Mouse (Mus musculus) lung, postnatal 10 days (tissue): ENCODE measurements at regions not wholly inside any gene's neighbourhood (a gene's known extent, or its start where the extent isn't known, plus 50 kb on each side); places are given as distances from the start of the nearest gene placed in this dataset.

Experiments used
- DNase-seq: peaks from one replicate; pipeline ENCODE4 v3.0.0; 2021

DNA sequence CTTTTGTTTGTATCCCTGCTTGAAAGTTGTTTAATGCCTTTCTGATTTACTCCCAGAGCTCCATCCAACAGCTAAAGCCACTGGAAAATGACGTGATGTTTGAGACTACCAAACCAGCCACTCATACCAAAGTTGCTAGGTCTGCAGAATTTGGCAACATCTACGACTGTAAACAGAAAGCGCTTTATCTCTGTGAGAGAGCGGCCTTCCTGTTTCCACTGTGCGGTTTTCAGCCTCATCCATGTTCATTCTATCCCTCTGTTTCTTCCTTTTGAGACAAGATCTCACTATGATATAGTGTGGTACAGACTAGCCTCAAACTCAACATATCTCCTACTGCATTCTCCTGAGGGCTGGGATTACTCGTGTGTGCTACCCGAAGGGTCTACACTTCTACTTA, 100.0 kb downstream of the Tmem30b start:
- DNase-seq: no peak

DNA sequence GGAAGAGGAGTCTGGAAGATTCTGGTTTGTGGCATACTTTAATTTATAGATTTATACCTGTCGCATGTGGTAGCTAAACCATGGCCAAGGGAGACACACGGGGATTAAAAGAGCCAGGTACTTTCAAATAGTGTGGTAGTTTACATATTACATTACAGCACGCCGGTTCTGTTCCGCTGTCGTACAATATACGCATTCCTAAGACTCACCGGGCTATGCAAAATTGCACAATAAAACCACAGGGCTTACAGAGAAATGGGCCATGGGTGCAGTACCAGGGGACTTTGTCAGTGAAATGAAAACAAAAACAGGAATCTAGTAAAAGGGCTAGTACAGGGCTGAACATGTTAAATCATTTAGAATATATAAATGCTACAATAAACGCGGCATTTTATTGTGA, 100.6 kb downstream of the Tmem30b start:
- no peak for DNase-seq

- no peak for DNase-seq
Measured at GRCm38 (mm10) chr12:73445128-73445527, 101.1 kb downstream of the Tmem30b start.

DNA sequence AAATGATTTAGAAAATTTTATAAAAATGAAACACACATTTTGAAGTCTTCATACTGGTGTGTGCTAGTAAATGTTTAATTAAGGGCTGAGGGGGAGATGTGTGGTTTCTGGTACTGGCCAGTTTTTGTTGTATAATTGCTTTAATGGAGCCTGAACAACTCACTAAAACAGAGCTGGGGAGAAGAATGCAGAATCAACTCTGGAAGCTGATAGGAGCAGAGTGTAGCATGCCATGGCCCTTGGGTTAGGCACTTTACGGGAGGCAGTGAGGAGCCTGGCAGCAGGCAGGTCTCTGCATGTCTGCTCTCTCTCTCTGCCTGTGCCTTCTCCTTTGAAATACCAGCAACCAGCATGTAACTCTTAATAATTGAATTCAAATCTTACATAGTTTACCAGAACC, 104.9 kb downstream of the Tmem30b start:
- DNase-seq: no peak

DNA sequence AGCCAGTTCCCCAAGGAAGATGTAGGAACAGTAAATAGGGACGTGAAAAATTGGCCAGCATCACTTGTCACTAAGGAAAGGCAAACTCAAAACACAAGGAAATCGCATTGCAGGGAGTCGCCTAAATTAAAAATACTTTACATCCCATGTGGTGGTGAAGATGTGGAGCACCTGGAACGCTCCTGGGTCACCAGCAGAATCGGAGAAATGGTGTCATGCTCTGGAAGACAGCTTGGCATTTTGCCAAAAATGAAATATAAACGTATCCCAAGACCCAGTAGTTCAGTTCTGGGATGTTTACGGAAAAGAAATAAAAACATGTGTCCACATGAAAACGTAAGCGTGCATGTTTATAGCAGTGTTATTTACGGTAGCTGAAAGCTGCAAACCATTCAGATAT, 111.5 kb downstream of the Tmem30b start:
- no peak for DNase-seq

- DNase-seq: no peak
Measured at GRCm38 (mm10) chr12:73432546-73432945, 113.6 kb downstream of the Tmem30b start.

DNA sequence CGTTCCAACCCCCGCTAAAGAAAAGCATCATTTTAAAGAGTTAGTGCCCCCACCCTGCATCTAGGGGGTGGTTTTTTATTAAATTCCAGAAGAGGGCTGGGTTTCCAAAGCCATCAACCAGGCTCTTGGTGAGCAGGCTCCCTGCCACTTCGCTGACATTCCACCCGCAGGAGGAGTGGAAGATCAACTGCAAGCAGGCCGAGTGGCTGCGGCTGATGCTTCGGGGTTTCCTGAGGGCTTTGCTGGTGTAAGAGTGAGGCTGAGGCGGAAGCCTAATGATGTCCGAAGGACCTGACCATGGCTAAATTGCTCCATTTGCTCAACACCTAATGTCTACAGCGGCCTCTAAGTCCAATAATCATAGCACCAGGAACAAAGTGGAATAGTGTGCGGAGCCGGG, 118.0 kb downstream of the Tmem30b start:
- no peak for DNase-seq

- DNase-seq: no peak
Measured at GRCm38 (mm10) chr12:73424814-73425213, 121.4 kb downstream of the Tmem30b start.

DNA sequence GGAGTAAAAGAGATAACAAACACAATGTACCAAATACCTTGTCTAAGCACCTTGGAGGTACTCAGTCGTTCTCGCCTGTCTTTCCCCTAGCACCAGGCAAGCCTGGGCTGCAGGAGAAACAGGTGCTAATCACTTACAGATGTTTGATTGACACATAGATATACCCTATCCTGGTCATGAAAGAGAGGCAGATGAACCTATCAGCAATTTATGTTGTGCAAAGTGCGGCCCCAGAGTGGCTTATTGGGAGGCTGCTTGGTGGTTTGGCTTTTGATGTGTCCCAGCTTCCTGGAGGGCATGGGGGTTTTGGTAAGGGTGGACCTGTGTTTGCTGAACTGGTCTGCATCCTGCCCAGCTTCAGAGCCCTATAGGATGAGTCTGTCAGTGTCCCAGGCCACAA, 129.1 kb downstream of the Tmem30b start:
- DNase-seq: no peak

DNA sequence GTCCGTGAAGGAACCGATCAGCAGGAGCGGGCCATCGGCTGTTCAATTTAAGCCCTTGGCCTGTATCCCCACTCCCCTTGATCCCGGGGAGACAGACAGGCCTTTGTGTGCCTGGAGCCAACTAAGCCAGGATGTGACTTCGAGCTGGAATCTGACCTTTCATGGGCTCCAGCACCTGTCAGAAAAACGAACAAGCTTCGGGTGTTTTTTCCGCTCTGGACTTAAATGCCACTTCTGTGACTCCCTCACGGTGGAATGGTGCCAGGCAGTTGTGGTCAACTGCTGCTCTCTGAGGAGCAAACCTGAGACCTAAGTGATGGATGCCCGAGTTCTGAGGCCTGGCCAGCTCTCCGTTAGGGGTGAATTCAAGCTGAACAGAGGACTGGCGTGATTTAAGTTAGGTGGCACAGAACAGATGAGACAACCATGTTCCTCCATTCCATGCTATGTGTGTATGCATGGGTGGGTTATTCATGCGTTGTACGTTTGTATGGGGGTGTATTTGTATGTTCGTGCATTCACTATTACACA, 129.8 kb downstream of the Tmem30b start:
- no peak for DNase-seq

- no peak for DNase-seq
Measured at GRCm38 (mm10) chr12:73415856-73416366, 129.3 kb downstream of the Slc38a6 start.

- DNase-seq: no peak
Measured at GRCm38 (mm10) chr12:73413439-73414196, 127.0 kb downstream of the Slc38a6 start.

DNA sequence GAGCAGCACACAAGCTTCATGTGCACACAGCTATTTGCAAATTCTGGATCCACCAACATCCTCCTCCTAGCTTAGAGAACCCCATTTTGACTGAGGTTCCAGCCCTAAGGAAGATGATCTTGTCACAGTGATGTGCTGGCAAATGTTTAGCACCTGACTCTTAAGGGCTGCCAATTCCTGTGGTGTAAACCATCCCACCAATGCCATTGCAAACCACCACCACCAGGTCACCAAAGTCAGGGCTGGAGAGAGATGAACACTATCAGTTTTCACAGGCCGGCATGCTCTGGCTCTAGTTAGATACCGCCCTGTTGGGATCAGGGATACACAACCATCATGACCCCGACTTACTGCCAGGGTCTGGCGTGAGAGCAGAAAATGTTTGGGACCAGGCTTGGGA, 125.9 kb downstream of the Slc38a6 start:
- DNase-seq: no peak

- DNase-seq: peak; percentile 64
Measured at GRCm38 (mm10) chr12:73410924-73411323, 124.3 kb downstream of the Slc38a6 start.

GRCm38 (mm10) chr12:73409481-73410085, 123.0 kb downstream of the Slc38a6 start:
- DNase-seq: peak; percentile 14

DNA sequence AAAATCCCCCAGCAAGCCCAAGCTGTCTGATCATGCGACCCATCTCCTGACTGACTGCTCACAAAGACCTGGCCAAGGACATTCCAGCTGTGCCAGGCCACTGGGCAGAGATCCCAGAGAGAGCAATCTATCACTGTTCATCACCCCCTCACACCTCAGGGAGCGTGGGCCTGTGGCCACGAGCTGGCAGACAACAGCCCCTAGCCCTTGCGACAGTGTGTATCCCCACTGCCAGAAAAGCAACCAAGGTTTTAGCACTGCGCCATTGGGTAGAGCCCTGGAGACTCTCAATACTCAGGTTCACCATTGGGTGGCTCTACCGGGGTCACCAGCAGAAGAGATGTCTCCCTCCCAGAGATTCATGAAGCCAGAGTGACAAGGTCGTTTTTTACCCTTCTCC, 122.0 kb downstream of the Slc38a6 start:
- DNase-seq: no peak

DNA sequence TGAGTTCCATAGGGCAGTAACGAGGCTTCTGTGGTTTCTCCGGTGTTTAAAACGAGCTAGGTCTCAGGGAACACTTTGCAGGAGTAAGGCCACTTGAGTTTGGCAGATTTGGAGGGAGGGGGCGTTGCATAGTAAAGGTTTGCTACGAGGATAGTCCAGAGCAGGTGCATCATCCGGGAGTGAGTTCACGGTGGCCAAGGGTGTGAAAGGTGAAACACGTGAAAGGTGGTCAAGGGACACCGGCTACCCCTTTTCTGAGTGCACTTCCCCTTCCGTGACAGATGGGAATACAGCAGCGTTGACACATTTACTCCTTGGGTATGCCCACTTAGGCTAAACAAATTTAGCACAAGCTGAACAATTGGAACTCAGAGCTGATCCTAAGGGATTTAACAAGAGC, 121.6 kb downstream of the Slc38a6 start:
- DNase-seq: no peak

- no peak for DNase-seq
Measured at GRCm38 (mm10) chr12:73406556-73407087, 120.0 kb downstream of the Slc38a6 start.

DNA sequence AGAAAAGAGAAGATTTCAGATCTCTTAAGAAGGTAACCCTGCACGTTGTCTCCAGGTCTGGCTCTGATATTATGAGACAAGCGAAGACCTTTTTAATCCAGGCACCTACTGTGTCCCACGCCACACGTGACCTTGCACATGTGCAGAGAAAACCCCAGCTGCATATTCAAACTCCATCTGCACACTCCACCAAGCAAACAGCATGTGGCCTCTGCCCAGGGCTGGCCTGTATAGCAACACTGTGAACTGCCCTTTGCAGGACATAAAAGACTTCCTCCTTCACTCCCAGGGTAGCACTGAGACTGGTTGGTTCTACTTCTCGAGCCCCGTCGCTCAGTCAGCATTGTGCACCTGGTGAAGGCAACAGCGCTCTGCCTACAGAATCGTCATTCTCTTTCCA, 119.0 kb downstream of the Slc38a6 start:
- no peak for DNase-seq

- DNase-seq: no peak
Measured at GRCm38 (mm10) chr12:73405106-73405505, 118.5 kb downstream of the Slc38a6 start.

- no peak for DNase-seq
Measured at GRCm38 (mm10) chr12:73403906-73404474, 117.4 kb downstream of the Slc38a6 start.
